Mouse (Mus musculus) kidney, adult 2 months (tissue): ENCODE measurements around the gene Copz1.

ENCODE experiments used
- CTCF ChIP-seq: fragments of 200-500 bp; conservative IDR thresholded peaks from 2 replicates; pipeline ENCODE4 v1.5.1; 2011; ENCODE audit warnings: low read depth, mild to moderate bottlenecking, control low read depth, low read length, moderate library complexity, mixed read lengths; ENCODE audit not compliant: insufficient read depth, insufficient read length
- POLR2A ChIP-seq: fragments of 200-500 bp; IDR thresholded peaks from one replicate; pipeline ENCODE4 v1.6.1; 2011; ENCODE audit warnings: low read depth, low read length, control low read depth

GRCm38 (mm10) chr15:103294649-103295048 lies 22.1 kb downstream of the Copz1 start:
- TF ChIP-seq CTCF (no peak), POLR2A (no peak)
